Mouse (Mus musculus): ENCODE results near the gene Cdca5.
"Not testable (repeated sequence)": the region's sequence is repeated elsewhere in the genome, so short reads cannot be mapped to it uniquely, and the experiment has no call there.

Cdca5 gene

GRCm38 (mm10) chr19:6084478-6085248 lies at the start of gene Cdca5, which contains the start of gene Zfpl1:
Gene Cdca5, plus strand, starts transcription at chr19:6084983.
Gene Zfpl1, minus strand, starts transcription at chr19:6084956.
- peak; percentile 93 to 95 for DNase-seq (ENCODE audit: low read depth in 1 of 2, low spot score in 2 of 2)

- DNase-seq (ENCODE audit: low read depth in 1 of 2, low spot score in 2 of 2), result no peak
These were observed 48.7 kb upstream of the Cdca5 start for GRCm38 (mm10) chr19:6035966-6036585.

- DNase-seq (ENCODE audit: low read depth in 1 of 2, low spot score in 2 of 2), result no peak
These were observed 47.1 kb upstream of the Cdca5 start for GRCm38 (mm10) chr19:6037695-6038094.

- DNase-seq (ENCODE audit: low read depth in 1 of 2, low spot score in 2 of 2), result no peak
These were observed 46.5 kb upstream of the Cdca5 start for GRCm38 (mm10) chr19:6038326-6038725.

GRCm38 (mm10) chr19:6040002-6040401 lies 44.8 kb upstream of the Cdca5 start:
- no peak for DNase-seq (ENCODE audit: low read depth in 1 of 2, low spot score in 2 of 2)

- no peak for DNase-seq (ENCODE audit: low read depth in 1 of 2, low spot score in 2 of 2)
These were observed 42.5 kb upstream of the Cdca5 start for GRCm38 (mm10) chr19:6042293-6042692.

- DNase-seq (ENCODE audit: low read depth in 1 of 2, low spot score in 2 of 2), result not testable (repeated sequence)
These were observed 40.7 kb upstream of the Cdca5 start for GRCm38 (mm10) chr19:6044102-6044501.

GRCm38 (mm10) chr19:6045366-6046293 lies 39.2 kb upstream of the Cdca5 start:
- DNase-seq (ENCODE audit: low read depth in 1 of 2, low spot score in 2 of 2), result no peak

GRCm38 (mm10) chr19:6046294-6047153 lies 38.3 kb upstream of the Cdca5 start, which contains the start of gene Syvn1:
Gene Syvn1, plus strand, starts transcription at chr19:6046576.
- DNase-seq (ENCODE audit: low read depth in 1 of 2, low spot score in 2 of 2), result peak; percentile 69 to 85

- DNase-seq (ENCODE audit: low read depth in 1 of 2, low spot score in 2 of 2), result no peak
These were observed 37.5 kb upstream of the Cdca5 start for GRCm38 (mm10) chr19:6047154-6047898.

GRCm38 (mm10) chr19:6047899-6048166 lies 37.0 kb upstream of the Cdca5 start:
- no peak for DNase-seq (ENCODE audit: low read depth in 1 of 2, low spot score in 2 of 2)

- no peak for DNase-seq (ENCODE audit: low read depth in 1 of 2, low spot score in 2 of 2)
These were observed 35.9 kb upstream of the Cdca5 start for GRCm38 (mm10) chr19:6048681-6049410.

- DNase-seq (ENCODE audit: low read depth in 1 of 2, low spot score in 2 of 2), result no peak
These were observed 32.3 kb upstream of the Cdca5 start for GRCm38 (mm10) chr19:6052516-6052915.

GRCm38 (mm10) chr19:6054296-6054695 lies 30.5 kb upstream of the Cdca5 start:
- no peak for DNase-seq (ENCODE audit: low read depth in 1 of 2, low spot score in 2 of 2)

GRCm38 (mm10) chr19:6056696-6057095 lies 28.1 kb upstream of the Cdca5 start:
- DNase-seq (ENCODE audit: low read depth in 1 of 2, low spot score in 2 of 2), result no peak

GRCm38 (mm10) chr19:6057313-6058096 lies 27.3 kb upstream of the Cdca5 start, which contains the start of the genes Mrpl49 and Fau:
Gene Mrpl49, minus strand, starts transcription at chr19:6057785.
Gene Fau, plus strand, starts transcription at chr19:6057844.
- DNase-seq (ENCODE audit: low read depth in 1 of 2, low spot score in 2 of 2), result peak; percentile 95 to 98

GRCm38 (mm10) chr19:6058513-6058912 lies 26.3 kb upstream of the Cdca5 start:
- DNase-seq (ENCODE audit: low read depth in 1 of 2, low spot score in 2 of 2), result no peak

GRCm38 (mm10) chr19:6058966-6059365 lies 25.8 kb upstream of the Cdca5 start:
- DNase-seq (ENCODE audit: low read depth in 1 of 2, low spot score in 2 of 2), result no peak
